Mouse (Mus musculus): ENCODE data around the gene Ccdc180.

Ccdc180 gene

GRCm38 (mm10) chr4:45890066-45890761 lies at the start of gene Ccdc180:
Ccdc180 (plus strand) TSS chr4:45890303.
- peak; percentile 44 for DNase-seq (ENCODE audit: extremely low read depth, insufficient read length, low spot score)

GRCm38 (mm10) chr4:45844355-45844754 lies 45.7 kb upstream of the Ccdc180 start:
- DNase-seq (ENCODE audit: extremely low read depth, insufficient read length, low spot score) = no peak

GRCm38 (mm10) chr4:45846263-45846662 lies 43.8 kb upstream of the Ccdc180 start:
- no peak for DNase-seq (ENCODE audit: extremely low read depth, insufficient read length, low spot score)

DNA sequence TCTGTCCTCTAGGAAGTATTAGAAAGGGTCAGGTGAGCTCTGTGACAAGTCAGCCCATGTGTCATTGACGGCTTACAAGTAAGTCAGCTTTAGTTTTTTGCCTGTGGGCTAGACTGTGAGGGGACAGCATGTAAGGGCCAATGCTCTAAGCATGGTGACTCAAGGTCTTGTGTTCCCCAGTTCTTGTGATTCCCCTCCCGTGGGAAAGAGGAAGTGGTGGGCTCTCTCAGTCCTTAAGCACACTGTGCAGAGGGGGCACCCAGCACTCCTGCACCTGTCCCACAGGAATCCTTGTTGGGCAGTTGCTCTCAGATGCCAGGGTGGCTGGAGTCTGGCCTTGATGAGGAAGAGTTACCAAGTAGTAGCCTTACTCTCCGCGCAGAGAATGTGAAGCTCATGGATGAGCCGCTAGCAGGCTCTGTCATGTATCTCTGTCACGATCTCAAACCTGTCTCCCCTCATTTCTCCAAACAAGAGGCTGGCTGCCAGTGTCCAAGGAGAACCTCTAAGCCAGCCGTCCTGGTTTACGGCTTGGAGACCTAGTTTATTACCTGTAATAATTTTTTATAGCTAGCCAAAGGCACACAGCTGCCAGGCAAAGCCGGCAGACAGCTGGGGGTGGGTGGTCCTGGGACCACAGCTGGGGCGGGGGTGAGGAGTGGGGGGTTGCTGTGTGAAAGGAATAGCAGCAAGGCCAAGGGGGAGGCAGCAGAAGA lies 41.8 kb upstream of the Ccdc180 start, which contains the start of gene Stra6l:
Gene Stra6l (plus strand): TSS at position 556 of the 716 bp plus-strand sequence.
- no peak for DNase-seq (ENCODE audit: extremely low read depth, insufficient read length, low spot score)

DNA sequence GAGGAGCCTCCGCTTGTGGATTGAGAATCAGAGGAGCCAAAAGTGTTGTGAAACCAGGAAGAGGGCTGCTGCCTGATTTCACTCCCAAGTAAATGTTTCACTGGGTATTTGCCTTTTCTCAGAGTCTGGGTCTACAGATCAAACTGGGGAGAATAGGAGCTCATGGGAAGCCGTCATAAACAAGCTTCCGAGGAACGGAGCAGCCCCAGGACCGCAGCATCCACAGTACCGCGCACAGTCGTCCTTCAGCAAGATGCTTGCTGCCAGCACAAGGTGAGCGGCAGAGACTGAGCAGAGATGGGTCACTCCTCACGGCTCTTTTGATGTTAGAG lies 41.3 kb upstream of the Ccdc180 start:
- DNase-seq (ENCODE audit: extremely low read depth, insufficient read length, low spot score) = no peak

GRCm38 (mm10) chr4:45849419-45849818 lies 40.7 kb upstream of the Ccdc180 start:
- DNase-seq (ENCODE audit: extremely low read depth, insufficient read length, low spot score) = no peak

DNA sequence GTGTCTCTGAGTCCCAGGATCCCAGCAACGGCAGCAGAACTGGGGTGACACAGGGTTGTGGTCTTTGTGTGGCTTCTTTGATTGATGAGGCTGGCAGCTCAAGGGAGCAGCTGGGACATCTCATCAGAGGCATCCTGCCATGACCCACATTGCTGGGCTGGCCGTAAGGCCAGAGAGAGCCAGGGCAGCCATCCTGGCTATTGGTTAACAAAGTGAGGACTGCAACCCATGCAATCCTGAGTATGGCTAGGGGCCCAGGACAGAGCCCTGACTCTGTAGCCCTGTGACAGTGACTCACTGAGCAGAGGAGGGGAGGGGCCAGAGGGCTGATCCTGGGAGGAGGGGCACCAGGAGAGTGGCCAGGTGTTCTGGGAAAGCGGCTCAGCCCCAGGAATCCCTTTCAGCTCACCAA lies 38.5 kb upstream of the Ccdc180 start:
- peak; percentile 72 for DNase-seq (ENCODE audit: extremely low read depth, insufficient read length, low spot score)

GRCm38 (mm10) chr4:45853496-45854246 lies 36.4 kb upstream of the Ccdc180 start:
- no peak for DNase-seq (ENCODE audit: extremely low read depth, insufficient read length, low spot score)

- DNase-seq (ENCODE audit: extremely low read depth, insufficient read length, low spot score) = no peak
Observed at GRCm38 (mm10) chr4:45855803-45856424, 34.2 kb upstream of the Ccdc180 start.

DNA sequence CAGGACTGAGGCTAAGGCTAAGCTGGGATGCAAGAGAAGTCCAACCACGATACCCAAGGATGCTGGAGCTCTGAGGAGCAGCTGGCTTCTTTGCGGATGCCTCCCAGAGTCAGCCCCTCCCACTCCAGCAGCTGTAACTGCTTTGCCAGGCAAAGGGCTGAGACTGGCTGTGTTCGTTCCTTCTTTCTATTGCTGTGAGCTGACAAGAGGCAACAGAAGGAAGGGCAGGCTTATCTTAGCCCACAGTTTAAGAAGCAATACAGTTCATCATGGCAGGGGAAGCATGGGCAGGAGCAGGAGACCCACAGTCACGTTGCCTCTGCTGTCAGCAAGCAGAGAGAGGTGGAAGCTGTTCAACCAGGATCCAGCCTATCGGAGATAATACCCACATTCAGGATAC lies 28.9 kb upstream of the Ccdc180 start:
- DNase-seq (ENCODE audit: extremely low read depth, insufficient read length, low spot score) = no peak

DNA sequence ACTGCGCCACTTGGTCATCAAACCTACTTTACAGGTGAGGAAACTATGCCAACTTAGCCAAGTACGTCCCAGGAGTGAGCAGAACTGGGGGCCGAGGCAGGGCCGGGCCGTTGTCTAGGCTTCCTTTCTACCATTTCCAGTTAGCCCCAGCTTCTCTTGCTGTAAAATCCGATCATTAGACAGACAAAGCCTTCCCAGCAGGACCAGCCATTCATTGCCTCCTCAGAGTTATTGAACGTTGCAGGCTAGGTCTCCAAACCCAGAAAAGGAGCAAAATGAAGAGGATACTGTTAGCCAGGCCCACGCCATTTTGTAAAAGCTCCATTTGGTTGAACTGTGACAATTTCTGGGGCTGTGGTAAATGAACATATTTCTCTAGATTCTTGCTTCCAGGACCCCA lies 22.7 kb upstream of the Ccdc180 start:
- no peak for DNase-seq (ENCODE audit: extremely low read depth, insufficient read length, low spot score)

GRCm38 (mm10) chr4:45869021-45869815 lies 20.9 kb upstream of the Ccdc180 start:
- no peak for DNase-seq (ENCODE audit: extremely low read depth, insufficient read length, low spot score)

DNA sequence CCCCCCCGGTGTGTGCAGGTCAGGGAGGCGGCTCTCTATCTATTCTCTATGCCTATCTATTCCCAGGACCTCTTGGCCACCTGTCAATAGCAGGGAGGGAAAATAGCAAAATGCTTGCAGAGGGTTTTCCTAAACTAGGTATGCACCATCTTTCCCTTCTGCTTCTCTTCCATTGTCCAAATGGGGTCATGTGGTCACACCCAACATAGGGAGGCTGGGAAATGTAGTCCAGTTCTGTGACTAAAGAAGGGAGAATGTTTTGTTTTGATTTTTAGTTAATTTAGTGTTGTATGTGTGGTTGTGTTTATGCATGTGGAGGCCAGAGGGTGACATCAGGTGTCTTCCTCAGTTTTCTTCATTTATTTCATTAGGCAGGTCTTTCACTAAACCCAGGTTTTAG lies 18.0 kb upstream of the Ccdc180 start:
- DNase-seq (ENCODE audit: extremely low read depth, insufficient read length, low spot score) = no peak

DNA sequence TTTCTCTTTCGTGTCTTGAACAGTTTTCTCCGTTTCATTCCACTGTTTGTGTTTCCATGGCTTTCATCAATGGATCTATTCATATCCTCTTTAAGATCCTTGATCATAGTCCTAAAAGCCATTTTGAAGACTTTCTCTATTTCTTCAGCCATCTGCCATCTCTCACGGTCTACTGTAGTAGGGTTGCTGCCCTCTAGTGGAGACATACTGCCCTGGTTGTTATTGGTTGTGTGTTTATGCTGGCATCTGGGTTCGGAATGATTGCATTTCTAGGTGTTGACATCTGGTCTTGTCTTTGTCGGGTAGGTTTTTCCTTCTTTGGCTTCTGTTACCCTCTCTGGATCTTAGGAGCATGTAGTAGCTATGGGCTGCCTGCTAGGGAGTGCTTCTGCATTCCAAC lies 11.2 kb upstream of the Ccdc180 start:
- no peak for DNase-seq (ENCODE audit: extremely low read depth, insufficient read length, low spot score)

DNA sequence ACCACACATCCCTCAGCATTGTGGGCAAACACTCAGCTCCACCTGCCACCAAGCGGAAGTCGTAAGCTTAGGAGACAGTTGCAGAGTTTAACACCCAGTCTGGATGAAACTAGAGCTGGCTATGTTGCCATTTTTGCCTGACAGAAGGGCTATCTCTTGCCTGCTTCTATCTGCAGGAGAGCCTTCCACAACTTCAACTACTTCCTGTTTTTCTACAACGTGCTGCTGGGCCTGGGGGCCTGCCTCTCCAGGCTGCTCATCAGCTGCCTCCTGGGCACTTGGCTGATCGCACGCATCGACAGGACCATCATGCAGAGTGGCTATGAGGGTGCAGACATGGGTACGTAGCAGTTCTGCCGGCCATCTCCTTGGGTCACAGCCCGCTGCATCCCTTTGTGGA lies 7.6 kb upstream of the Ccdc180 start:
- DNase-seq (ENCODE audit: extremely low read depth, insufficient read length, low spot score) = no peak

- no peak for DNase-seq (ENCODE audit: extremely low read depth, insufficient read length, low spot score)
Observed at GRCm38 (mm10) chr4:45883250-45883649, 6.9 kb upstream of the Ccdc180 start.

DNA sequence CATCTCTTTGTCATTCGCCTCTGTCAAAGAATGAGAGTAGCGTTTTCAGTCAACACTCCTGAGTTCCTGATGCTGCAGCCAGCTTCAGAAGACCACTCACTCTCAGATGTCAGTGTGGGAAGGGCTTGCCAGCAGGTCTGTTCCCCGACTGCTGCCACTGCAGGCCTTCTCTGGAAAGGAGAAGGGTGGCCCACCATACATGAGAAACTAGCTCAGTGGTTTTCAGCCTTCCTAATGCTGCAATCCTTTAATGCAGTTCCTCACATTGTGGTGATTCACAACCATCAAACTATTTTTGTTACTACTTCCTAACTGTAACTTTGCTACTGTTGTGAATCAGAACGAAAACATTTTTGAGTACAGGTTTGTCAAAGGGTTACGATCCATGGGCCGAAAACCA lies 616 bp upstream of the Ccdc180 start:
- no peak for DNase-seq (ENCODE audit: extremely low read depth, insufficient read length, low spot score)

- no peak for DNase-seq (ENCODE audit: extremely low read depth, insufficient read length, low spot score)
Observed at GRCm38 (mm10) chr4:45896425-45897081, 6.5 kb downstream of the Ccdc180 start.

DNA sequence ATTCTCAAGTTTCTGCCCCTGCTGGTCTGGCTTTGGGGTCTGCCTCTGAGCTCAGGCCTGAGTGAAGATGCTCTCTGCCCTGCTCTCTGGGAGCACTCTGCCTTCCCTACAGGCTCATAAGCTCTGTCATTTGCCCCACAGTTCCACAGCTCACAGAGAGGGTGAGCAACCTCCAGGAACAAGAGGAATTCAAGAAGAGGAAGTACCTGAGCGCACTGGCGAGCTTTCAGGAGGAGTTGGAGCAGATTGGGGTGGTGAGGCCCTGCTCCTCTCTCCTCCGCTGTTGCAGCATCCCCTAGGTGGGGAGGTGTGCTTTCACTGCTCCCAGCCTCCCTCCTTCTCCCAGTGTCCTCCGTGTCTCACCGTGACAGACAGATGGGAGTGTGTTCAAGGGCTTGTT lies 8.3 kb downstream of the Ccdc180 start:
- DNase-seq (ENCODE audit: extremely low read depth, insufficient read length, low spot score) = no peak

- DNase-seq (ENCODE audit: extremely low read depth, insufficient read length, low spot score) = no peak
Observed at GRCm38 (mm10) chr4:45909256-45909655, 19.2 kb downstream of the Ccdc180 start.
